In the genomic region with DNA sequence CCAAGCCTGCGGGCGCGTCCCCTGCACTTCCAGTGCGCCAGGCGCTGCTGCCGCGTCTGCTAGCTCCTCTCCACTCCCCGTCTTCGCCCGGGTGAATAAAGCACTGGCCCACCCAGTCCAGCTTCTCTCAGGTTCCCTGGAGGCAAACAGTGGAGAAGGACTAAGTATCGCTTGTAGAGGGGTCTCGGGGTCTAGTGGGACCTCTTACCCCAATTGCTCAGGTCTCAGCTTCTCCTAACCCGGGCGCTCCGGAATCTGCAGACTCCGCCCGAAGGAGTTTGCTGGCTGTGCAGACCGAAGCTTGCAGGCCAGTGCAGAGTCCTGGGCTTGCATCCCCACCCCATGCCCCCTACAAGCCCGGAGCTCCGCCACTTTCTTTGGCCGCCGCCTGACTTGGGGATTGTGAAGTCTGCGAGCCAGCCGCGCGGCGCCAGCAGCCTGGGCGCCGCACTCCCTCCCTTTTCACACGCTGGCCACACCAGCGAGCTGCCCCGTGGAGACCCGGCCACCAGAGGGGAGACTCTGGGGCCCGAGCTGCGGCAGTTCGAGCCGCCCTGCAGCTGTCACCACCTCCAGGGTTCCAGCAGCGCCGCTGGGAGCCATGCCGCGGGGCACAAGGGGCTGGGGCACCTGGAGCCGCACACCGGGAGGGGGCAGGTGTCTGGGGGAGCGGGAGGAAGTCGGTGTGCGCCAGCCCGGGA, we compare ENCODE assay signal across 8 mouse cellular contexts. TPM values are rescaled to one million over a fixed set of nuclear protein-coding genes. Genes with fewer than 3 reads are reported as not detected.
A peak's percentile ranks its signal among the peaks of the same experiment; 100 is the strongest.
DNase-seq lines count a peak whose midpoint lies in the region; ATAC-seq and TF ChIP-seq lines count a peak whose summit lies in the region.

No protein-coding gene starts in this region.

- peak overlapping the region; percentile 99 for H3K4me2 ChIP-seq in hindbrain, embryonic 12.5 days (replicated peaks)
- peak overlapping the region; percentile 90 for H3K4me2 ChIP-seq in limb, embryonic 14.5 days (replicated peaks; ENCODE audit: low read depth, low read length, severe bottlenecking)

- peak overlapping the region; percentile 57 for H3K9ac ChIP-seq in hindbrain, embryonic 12.5 days
- peak overlapping the region; percentile 40 for H3K9ac ChIP-seq in limb, embryonic 14.5 days (ENCODE audit: low read depth, low read length, severe bottlenecking)

- WGBS in heart, embryonic 10.5 days = under 1% methylated on average over 47 of the region's 47 CpGs
- under 1% methylated on average over 47 of the region's 47 CpGs for WGBS in forebrain, embryonic 10.5 days
- whole genome bisulfite sequencing in hindbrain, embryonic 12.5 days = under 1% methylated on average over 47 of the region's 47 CpGs
- 2% methylated on average over 34 of the region's 47 CpGs for WGBS in limb, embryonic 14.5 days

- peak; percentile 71 for ATAC-seq in hindbrain, embryonic 12.5 days (ENCODE audit: low FRiP score)
- ATAC-seq in limb, embryonic 14.5 days (ENCODE audit: low FRiP score, low read depth) = peak; percentile 56

- H3K4me1 ChIP-seq in heart, embryonic 10.5 days = peaks cover 22% of the 10 kb centered on the region
- H3K4me1 ChIP-seq in forebrain, embryonic 10.5 days = peaks cover 36% of the 10 kb centered on the region
- H3K4me1 ChIP-seq in hindbrain, embryonic 12.5 days = peaks cover 18% of the 10 kb centered on the region
- H3K4me1 ChIP-seq in limb, embryonic 14.5 days (ENCODE audit: control insufficient read depth, insufficient read depth, low read length) = no peaks in the 10 kb centered on the region

- TF ChIP-seq POLR2A in limb, embryonic 14.5 days (IDR thresholded peaks at IDR 0.05; ENCODE audit: borderline replicate concordance, extremely low read depth, insufficient read depth, insufficient read length) = no peak

- no peaks in the 10 kb centered on the region for H3K9me3 ChIP-seq in heart, embryonic 10.5 days
- no peaks in the 10 kb centered on the region for H3K9me3 ChIP-seq in forebrain, embryonic 10.5 days
- H3K9me3 ChIP-seq in hindbrain, embryonic 12.5 days (replicated peaks) = no peaks in the 10 kb centered on the region
- no peaks in the 10 kb centered on the region for H3K9me3 ChIP-seq in limb, embryonic 14.5 days (ENCODE audit: control insufficient read depth, low read length)

- DNase-seq in heart, embryonic 10.5 days (ENCODE audit: low spot score) = peak; percentile 78
- DNase-seq in heart, adult 8-10 months (ENCODE audit: low spot score) = no peak
- DNase-seq in ZHBTc4 (ENCODE audit: low read depth, low spot score) = peak; percentile 67
- peak; percentile 62 for DNase-seq in forebrain, embryonic 10.5 days (ENCODE audit: extremely low spot score, low spot score)
- DNase-seq in limb, embryonic 14.5 days (ENCODE audit: low spot score) = no peak
- DNase-seq in neural tube, embryonic 10.5 days (ENCODE audit: extremely low spot score, low spot score) = peak; percentile 77
- no peak for DNase-seq in urinary bladder, postnatal 36 days (ENCODE audit: low spot score in 2 of 2)

- no peaks in the 10 kb centered on the region for H3K36me3 ChIP-seq in heart, embryonic 10.5 days
- H3K36me3 ChIP-seq in forebrain, embryonic 10.5 days (replicated peaks) = no peaks in the 10 kb centered on the region
- H3K36me3 ChIP-seq in hindbrain, embryonic 12.5 days = no peaks in the 10 kb centered on the region
- no peaks in the 10 kb centered on the region for H3K36me3 ChIP-seq in limb, embryonic 14.5 days (ENCODE audit: control insufficient read depth, insufficient read depth, low read length)

- peak overlapping the region; percentile 77 for H3K4me3 ChIP-seq in heart, embryonic 10.5 days
- H3K4me3 ChIP-seq in forebrain, embryonic 10.5 days = peak overlapping the region; percentile 79
- H3K4me3 ChIP-seq in hindbrain, embryonic 12.5 days = peak overlapping the region; percentile 68
- H3K4me3 ChIP-seq in limb, embryonic 14.5 days (replicated peaks; ENCODE audit: low read length) = peak overlapping the region; percentile 51

- peaks cover 24% of the 10 kb centered on the region for H3K27me3 ChIP-seq in heart, embryonic 10.5 days (ENCODE audit: insufficient read depth, poor library complexity, severe bottlenecking)
- peaks cover 52% of the 10 kb centered on the region for H3K27me3 ChIP-seq in forebrain, embryonic 10.5 days (ENCODE audit: poor library complexity, severe bottlenecking)
- peaks cover 44% of the 10 kb centered on the region for H3K27me3 ChIP-seq in hindbrain, embryonic 12.5 days
- H3K27me3 ChIP-seq in limb, embryonic 14.5 days (ENCODE audit: control insufficient read depth, insufficient read depth, low read length) = peaks cover 27% of the 10 kb centered on the region

- H3K27ac ChIP-seq in heart, embryonic 10.5 days = peak overlapping the region; percentile 85
- H3K27ac ChIP-seq in forebrain, embryonic 10.5 days = peak overlapping the region; percentile 83
- peak overlapping the region; percentile 62; the same call in 1 of the 2 replicates for H3K27ac ChIP-seq in hindbrain, embryonic 12.5 days
- no peak overlapping the region for H3K27ac ChIP-seq in limb, embryonic 14.5 days (replicated peaks; ENCODE audit: low read depth, low read length)

RNA-seq across cellular contexts. Expression of a gene that starts 0.7 kb away (rescaled TPM):
- polyA plus RNA-seq in heart, embryonic 10.5 days (2016; fragmentation: Nextera tagmentation; extraction: Ambion mirVana) = 0.58 and 0.74 TPM in 2 replicates
- under 1 TPM; 0.31 to 0.82 (median 0.35) TPM for total RNA-seq in heart, adult 8-10 months (2022)
- 0.37 and 0.46 TPM in 2 replicates for polyA plus RNA-seq in forebrain, embryonic 10.5 days (2016; fragmentation: Nextera tagmentation; extraction: Ambion mirVana)
- 1.6 and 1.8 TPM in 2 replicates for polyA plus RNA-seq in hindbrain, embryonic 12.5 days (2016; fragmentation: Nextera tagmentation; extraction: Ambion mirVana)
- 2.5 and 3.7 TPM in 2 replicates for polyA plus RNA-seq in limb, embryonic 14.5 days (2012; rRNA removed)
- 0.65 and 1.0 TPM in 2 replicates for polyA plus RNA-seq in limb, embryonic 14.5 days (2014; fragmentation: Nextera tagmentation; extraction: Ambion mirVana)

Comparison
In these comparisons a context has a peak if more than half of its experiments do, and no peak if none do; other contexts are left out.
1. DNase-seq: peak in heart, embryonic 10.5 days (single experiment), ZHBTc4 (single experiment), forebrain, embryonic 10.5 days (single experiment) and neural tube, embryonic 10.5 days (single experiment); none in heart, adult 8-10 months (single experiment), limb, embryonic 14.5 days (single experiment) and urinary bladder, postnatal 36 days (0 of 2).
2. Peak in every context shown above with its lines, with median percentiles within 50 percentile points of each other: H3K4me3 ChIP-seq.